Mouse (Mus musculus): ENCODE results near the gene Tmem37. TPM values are rescaled to one million over a fixed set of nuclear protein-coding genes. Genes with fewer than 3 reads are reported as not detected.
A peak's percentile ranks its signal among the peaks of the same experiment; 100 is the strongest.
"Not testable (repeated sequence)": the region's sequence is repeated elsewhere in the genome, so short reads cannot be mapped to it uniquely, and the experiment has no call there.

Tmem37 gene
- polyA plus RNA-seq, 1 experiment: 38.4 TPM

DNA sequence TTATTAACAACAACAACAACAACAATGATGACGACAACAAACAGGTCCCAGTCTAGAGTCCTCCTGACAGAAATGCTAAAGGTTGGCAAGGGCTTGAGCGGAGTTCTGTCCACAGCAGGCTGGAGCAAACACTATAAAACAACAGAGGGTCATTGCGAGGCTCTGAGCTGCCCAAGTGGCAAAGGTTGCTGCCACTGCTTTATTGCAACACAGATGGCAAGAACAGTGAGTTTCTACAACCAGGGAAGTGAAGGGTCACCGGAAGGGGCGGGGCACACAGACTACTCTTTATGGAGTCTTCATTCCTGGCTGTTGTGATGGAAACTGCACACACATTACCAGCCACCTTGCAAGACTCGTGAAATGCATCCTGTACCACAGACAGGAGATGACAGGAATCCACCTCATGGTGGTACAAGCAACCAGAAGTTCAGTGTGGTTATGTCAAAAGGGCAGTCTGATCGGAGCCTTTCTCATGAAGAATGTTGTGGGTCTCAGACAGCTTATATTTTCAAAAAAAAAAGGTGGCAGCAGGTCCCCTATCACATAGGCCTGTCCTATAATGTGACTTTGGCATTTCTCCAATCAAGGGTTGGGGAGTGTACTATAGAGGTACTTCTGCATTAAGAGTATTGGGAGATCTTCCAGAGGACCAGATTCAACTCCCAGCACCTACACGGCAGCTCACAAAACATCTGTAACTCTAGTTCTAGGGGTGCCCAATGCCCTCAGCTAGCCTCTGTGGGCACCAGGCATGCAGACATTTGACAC, 26.8 kb upstream of the Tmem37 start:
- Histone ChIP-seq H3K27me3 (ENCODE audit: control insufficient read depth, insufficient read depth, insufficient read length) (no peaks in the 10 kb centered on the region), H3K79me3 (ENCODE audit: low read depth) (no peaks in the 10 kb centered on the region), H3K79me2 (ENCODE audit: control insufficient read depth, insufficient read depth) (no peaks in the 10 kb centered on the region), H3K36me3 (ENCODE audit: control insufficient read depth, insufficient read depth) (no peaks in the 10 kb centered on the region), H3ac (ENCODE audit: control insufficient read depth, insufficient read length, low read depth) (no peak overlapping the region), H3K4me3 (ENCODE audit: insufficient read depth, poor library complexity, severe bottlenecking) (no peak overlapping the region)
- TF ChIP-seq MYOD1 (IDR thresholded peaks at IDR 0.05; ENCODE audit: control insufficient read depth, insufficient read length, low read depth): no peak
- no peak for TF ChIP-seq FOSL1 (IDR thresholded peaks at IDR 0.05; ENCODE audit: insufficient read depth, low read length, poor library complexity, severe bottlenecking)
- no peak for TF ChIP-seq MYOG (IDR thresholded peaks at IDR 0.05; ENCODE audit: control insufficient read depth, extremely low read depth, insufficient read length)
- no peak for TF ChIP-seq MAX (IDR thresholded peaks at IDR 0.05)
- TF ChIP-seq CEBPB (IDR thresholded peaks at IDR 0.05; ENCODE audit: low read depth): no peak
- TF ChIP-seq USF1 (IDR thresholded peaks at IDR 0.05; ENCODE audit: low read depth): no peak
- no peak for TF ChIP-seq CTCF (IDR thresholded peaks at IDR 0.05; ENCODE audit: control insufficient read depth, insufficient read depth, insufficient read length)

DNA sequence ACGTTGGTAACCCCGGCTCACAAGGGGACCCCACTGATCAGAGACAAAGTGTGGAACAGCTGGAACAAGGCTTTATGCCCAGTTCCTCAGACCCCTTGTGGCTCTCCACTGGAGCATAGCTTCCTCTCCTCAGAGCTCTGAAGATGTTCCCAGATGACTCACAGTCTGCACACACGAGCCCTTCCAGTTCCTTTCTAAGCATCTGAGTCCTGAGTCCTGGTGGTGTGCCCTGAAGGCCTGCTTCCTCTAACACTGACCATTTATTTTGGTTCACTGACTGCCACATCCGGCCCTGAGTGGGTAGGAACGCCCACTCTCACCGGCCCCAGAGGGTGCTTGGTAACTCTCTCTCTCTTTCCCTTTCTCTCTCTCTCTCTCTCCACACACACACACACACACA, 25.6 kb upstream of the Tmem37 start:
- Histone ChIP-seq H3K79me3 (ENCODE audit: low read depth) (no peaks in the 10 kb centered on the region), H3K4me3 (ENCODE audit: insufficient read depth, poor library complexity, severe bottlenecking) (no peak overlapping the region), H3ac (ENCODE audit: control insufficient read depth, insufficient read length, low read depth) (no peak overlapping the region), H3K79me2 (ENCODE audit: control insufficient read depth, insufficient read depth) (no peaks in the 10 kb centered on the region), H3K27me3 (ENCODE audit: control insufficient read depth, insufficient read depth, insufficient read length) (no peaks in the 10 kb centered on the region), H3K36me3 (ENCODE audit: control insufficient read depth, insufficient read depth) (no peaks in the 10 kb centered on the region)
- TF ChIP-seq FOSL1 (IDR thresholded peaks at IDR 0.05; ENCODE audit: insufficient read depth, low read length, poor library complexity, severe bottlenecking) (no peak), USF1 (IDR thresholded peaks at IDR 0.05; ENCODE audit: low read depth) (no peak), CEBPB (IDR thresholded peaks at IDR 0.05; ENCODE audit: low read depth) (no peak), MYOD1 (IDR thresholded peaks at IDR 0.05; ENCODE audit: control insufficient read depth, insufficient read length, low read depth) (no peak), CTCF (IDR thresholded peaks at IDR 0.05; ENCODE audit: control insufficient read depth, insufficient read depth, insufficient read length) (no peak)

DNA sequence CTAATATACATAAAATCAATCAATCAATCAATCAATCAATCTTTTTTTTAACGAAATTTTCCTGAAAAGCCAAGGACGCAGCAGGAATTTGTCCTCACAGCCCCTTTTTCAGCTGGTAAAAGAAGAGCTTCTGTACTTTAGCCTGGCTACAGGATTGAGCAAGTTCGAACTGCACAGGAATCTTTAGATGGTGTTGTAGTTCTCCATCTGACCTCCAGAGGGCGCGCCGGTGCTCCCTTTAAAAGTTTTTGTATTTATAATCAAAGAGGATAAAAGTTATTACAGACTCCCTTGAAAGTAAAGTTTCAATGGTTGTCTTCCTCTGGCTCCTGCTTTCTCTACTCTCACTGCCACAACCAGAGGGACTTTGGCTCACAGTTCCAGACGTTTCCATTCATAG, 24.5 kb upstream of the Tmem37 start:
- Histone ChIP-seq H3K79me3 (ENCODE audit: low read depth) (no peaks in the 10 kb centered on the region), H3K36me3 (ENCODE audit: control insufficient read depth, insufficient read depth) (no peaks in the 10 kb centered on the region)

DNA sequence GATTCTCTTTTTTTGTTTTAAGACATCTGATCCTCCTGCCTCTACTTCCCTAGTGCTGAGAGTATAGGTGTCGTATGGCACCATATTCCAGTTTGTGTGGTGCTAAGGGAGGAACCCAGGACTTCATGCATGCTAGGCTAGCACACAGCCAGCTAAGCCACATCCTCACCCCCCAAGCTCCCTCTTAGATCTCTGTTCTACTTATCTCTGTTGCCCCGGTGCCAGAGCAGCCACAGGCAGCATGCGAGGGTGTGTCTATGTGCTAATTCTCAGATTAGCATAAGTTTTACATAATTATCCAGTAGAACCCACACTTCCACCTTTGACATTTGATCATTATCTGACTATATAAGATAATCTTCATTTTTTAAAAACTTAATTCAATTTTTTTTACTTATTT, 21.0 kb upstream of the Tmem37 start:
- H3K36me3 ChIP-seq (ENCODE audit: control insufficient read depth, insufficient read depth): no peaks in the 10 kb centered on the region
- H3K79me3 ChIP-seq (ENCODE audit: low read depth): no peaks in the 10 kb centered on the region
- no peak overlapping the region for H3K4me3 ChIP-seq (ENCODE audit: insufficient read depth, poor library complexity, severe bottlenecking)
- no peak overlapping the region for H3ac ChIP-seq (ENCODE audit: control insufficient read depth, insufficient read length, low read depth)
- TF ChIP-seq CEBPB (IDR thresholded peaks at IDR 0.05; ENCODE audit: low read depth): no peak
- TF ChIP-seq MYOD1 (IDR thresholded peaks at IDR 0.05; ENCODE audit: control insufficient read depth, insufficient read length, low read depth): no peak
- no peak for TF ChIP-seq MYOG (IDR thresholded peaks at IDR 0.05; ENCODE audit: control insufficient read depth, extremely low read depth, insufficient read length)
- no peak for TF ChIP-seq FOSL1 (IDR thresholded peaks at IDR 0.05; ENCODE audit: insufficient read depth, low read length, poor library complexity, severe bottlenecking)
- TF ChIP-seq CTCF (IDR thresholded peaks at IDR 0.05; ENCODE audit: control insufficient read depth, insufficient read depth, insufficient read length): no peak
- TF ChIP-seq MAX (IDR thresholded peaks at IDR 0.05): no peak
- no peak for TF ChIP-seq USF1 (IDR thresholded peaks at IDR 0.05; ENCODE audit: low read depth)
- no peaks in the 10 kb centered on the region for H3K79me2 ChIP-seq (ENCODE audit: control insufficient read depth, insufficient read depth)
- H3K27me3 ChIP-seq (ENCODE audit: control insufficient read depth, insufficient read depth, insufficient read length): no peaks in the 10 kb centered on the region

More for the DNA sequence above, 24.5 kb upstream of the Tmem37 start:
- no peaks in the 10 kb centered on the region for H3K79me2 ChIP-seq (ENCODE audit: control insufficient read depth, insufficient read depth)
- no peak overlapping the region for H3K4me3 ChIP-seq (ENCODE audit: insufficient read depth, poor library complexity, severe bottlenecking)
- TF ChIP-seq MYOG (IDR thresholded peaks at IDR 0.05; ENCODE audit: control insufficient read depth, extremely low read depth, insufficient read length) (no peak), CEBPB (IDR thresholded peaks at IDR 0.05; ENCODE audit: low read depth) (no peak), MYOD1 (IDR thresholded peaks at IDR 0.05; ENCODE audit: control insufficient read depth, insufficient read length, low read depth) (no peak), CTCF (IDR thresholded peaks at IDR 0.05; ENCODE audit: control insufficient read depth, insufficient read depth, insufficient read length) (no peak), FOSL1 (IDR thresholded peaks at IDR 0.05; ENCODE audit: insufficient read depth, low read length, poor library complexity, severe bottlenecking) (no peak), USF1 (IDR thresholded peaks at IDR 0.05; ENCODE audit: low read depth) (no peak)
- no peaks in the 10 kb centered on the region for H3K27me3 ChIP-seq (ENCODE audit: control insufficient read depth, insufficient read depth, insufficient read length)
- no peak overlapping the region for H3ac ChIP-seq (ENCODE audit: control insufficient read depth, insufficient read length, low read depth)

DNA sequence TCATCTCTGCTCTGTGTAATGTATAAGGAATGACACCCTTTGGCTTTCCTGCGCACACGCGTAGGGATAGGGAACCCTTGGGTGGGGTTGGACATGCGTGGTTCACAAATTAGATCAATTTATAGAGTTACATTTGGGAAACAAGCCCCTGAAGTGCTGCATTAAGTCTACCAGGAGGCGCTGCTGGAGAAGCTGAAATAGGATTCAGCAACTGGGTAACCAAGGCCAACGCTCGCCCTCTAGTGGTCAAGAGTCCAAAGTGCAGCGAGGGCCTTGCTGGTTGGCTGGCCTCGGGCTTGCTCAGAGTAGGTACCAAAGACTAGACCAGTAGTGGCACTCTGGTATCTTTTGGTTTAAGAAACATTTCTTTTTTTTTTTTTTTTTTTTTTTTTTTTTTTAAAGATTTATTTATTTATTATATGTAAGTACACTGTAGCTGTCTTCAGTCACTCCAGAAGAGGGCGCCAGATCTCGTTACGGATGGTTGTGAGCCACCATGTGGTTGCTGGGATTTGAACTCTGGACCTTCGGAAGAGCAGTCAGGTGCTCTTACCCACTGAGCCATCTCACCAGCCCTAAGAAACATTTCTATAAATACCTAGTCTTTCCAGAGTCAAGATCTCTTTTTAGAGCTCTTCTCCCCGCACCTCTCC, 19.7 kb upstream of the Tmem37 start:
- not testable (repeated sequence) for H3K36me3 ChIP-seq (ENCODE audit: control insufficient read depth, insufficient read depth); H3K27me3 ChIP-seq (ENCODE audit: control insufficient read depth, insufficient read depth, insufficient read length); H3K79me3 ChIP-seq (ENCODE audit: low read depth); H3K79me2 ChIP-seq (ENCODE audit: control insufficient read depth, insufficient read depth); H3K4me3 ChIP-seq (ENCODE audit: insufficient read depth, poor library complexity, severe bottlenecking); H3ac ChIP-seq (ENCODE audit: control insufficient read depth, insufficient read length, low read depth)
- TF ChIP-seq CTCF (IDR thresholded peaks at IDR 0.05; ENCODE audit: control insufficient read depth, insufficient read depth, insufficient read length): peak; percentile 80

Data from C2C12 (cell line).